Mouse (Mus musculus): ENCODE measurements at regions not wholly inside any gene's neighbourhood (a gene's known extent, or its start where the extent isn't known, plus 50 kb on each side); places are given as distances from the start of the nearest gene placed in this dataset.

DNA sequence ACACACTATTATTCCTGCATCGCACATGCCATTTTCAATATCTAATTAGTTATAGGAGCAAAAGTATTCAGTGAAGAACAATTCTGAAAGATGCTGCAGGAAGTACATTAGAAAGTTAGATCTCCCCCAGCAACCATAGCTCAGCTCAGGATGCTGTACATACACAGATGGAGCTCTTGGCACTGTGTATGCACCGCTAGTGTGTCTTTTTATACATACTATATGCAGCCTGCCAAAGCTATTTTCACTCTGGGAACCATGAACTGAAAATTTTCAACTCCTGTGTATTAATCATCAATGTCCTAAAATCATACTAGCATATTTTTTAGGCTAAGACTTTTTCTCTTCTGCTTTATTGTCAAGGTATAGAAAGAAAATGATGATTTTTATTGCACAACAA lies 944.5 kb downstream of the Fam19a2 start:
- no peaks in the 10 kb centered on the region for H3K27me3 ChIP-seq (ENCODE audit: low read depth, poor library complexity, severe bottlenecking)
- no peak for DNase-seq (ENCODE audit: low spot score)
- H3K4me3 ChIP-seq, result no peak overlapping the region
- no peaks in the 10 kb centered on the region for H3K36me3 ChIP-seq
- no peaks in the 10 kb centered on the region for H3K9me3 ChIP-seq (replicated peaks)
- WGBS, result 95% methylated on average over 2 of the region's 2 CpGs
- H3K27ac ChIP-seq (replicated peaks), result no peak overlapping the region
- no peaks in the 10 kb centered on the region for H3K4me1 ChIP-seq

DNA sequence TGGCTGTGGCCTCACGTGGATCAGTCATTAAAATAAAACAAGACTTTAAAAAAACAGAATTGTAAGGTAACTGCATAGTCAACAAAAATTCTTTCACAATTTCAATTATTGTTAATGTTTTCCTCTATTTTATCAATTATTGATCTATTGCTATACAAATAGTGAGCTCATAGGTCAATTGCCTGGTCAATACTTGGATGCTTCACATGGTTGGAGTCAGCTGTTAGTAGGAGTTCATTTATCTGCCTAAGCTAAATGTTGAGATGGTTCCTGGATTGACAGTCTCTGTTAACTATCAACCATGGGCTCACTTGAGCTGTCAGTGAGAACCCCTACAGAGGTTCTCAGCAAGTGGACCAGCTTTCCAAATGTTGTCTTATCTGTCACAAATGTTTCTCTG lies 955.7 kb downstream of the Fam19a2 start:
- Histone ChIP-seq H3K4me3 (no peak overlapping the region), H3K36me3 (no peaks in the 10 kb centered on the region), H3K4me1 (no peaks in the 10 kb centered on the region), H3K9me3 (replicated peaks) (no peaks in the 10 kb centered on the region), H3K27ac (replicated peaks) (no peak overlapping the region), H3K27me3 (ENCODE audit: low read depth, poor library complexity, severe bottlenecking) (no peaks in the 10 kb centered on the region)
- WGBS, result 82% methylated on average over 1 of the region's 1 CpGs
- DNase-seq (ENCODE audit: low spot score), result no peak

DNA sequence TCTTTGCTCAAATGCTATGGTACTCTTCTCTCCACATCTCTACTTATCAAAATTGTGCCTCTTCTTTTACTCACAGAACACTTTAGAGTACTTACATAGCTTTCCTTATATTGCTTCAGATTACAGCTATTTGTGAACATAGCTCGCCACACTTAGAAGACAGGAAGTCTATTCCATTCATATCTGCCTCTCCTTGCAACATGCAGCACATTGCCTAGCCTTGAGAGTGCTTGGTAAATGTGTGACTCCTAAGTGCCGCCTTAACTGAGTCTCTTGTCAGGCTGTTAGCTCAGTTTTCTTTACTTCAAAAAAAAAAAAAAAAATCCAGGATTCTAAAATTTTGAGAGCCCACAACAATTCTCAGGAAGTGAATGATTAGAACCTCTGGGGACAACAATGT lies 958.3 kb downstream of the Fam19a2 start:
- Histone ChIP-seq H3K27me3 (ENCODE audit: low read depth, poor library complexity, severe bottlenecking) (no peaks in the 10 kb centered on the region), H3K4me3 (no peak overlapping the region), H3K4me1 (no peaks in the 10 kb centered on the region), H3K36me3 (no peaks in the 10 kb centered on the region), H3K27ac (replicated peaks) (no peak overlapping the region), H3K9me3 (replicated peaks) (no peaks in the 10 kb centered on the region)
- no peak for DNase-seq (ENCODE audit: low spot score)
- WGBS, result 74% methylated on average over 2 of the region's 2 CpGs

DNA sequence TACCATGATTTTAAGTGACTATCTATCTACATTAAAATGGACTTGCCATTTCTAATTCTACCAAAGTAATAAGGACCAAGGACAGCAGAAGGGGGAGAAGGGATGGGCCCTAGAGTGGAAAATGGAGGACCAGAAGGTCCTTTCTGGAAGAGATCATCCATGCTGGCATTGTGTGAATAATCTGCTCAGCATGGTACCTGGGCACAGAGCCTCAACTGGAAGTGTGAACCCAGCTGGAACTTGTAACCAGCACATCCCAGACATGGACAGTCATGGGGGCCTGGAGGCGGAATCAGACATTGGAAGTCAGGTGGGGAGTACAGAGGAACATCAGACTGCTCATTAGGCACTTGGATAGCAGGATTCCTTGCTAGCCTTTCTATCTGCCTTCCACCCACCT lies 963.3 kb downstream of the Fam19a2 start:
- no peaks in the 10 kb centered on the region for H3K9me3 ChIP-seq (replicated peaks)
- 96% methylated on average over 1 of the region's 1 CpGs for WGBS
- H3K4me1 ChIP-seq, result no peaks in the 10 kb centered on the region
- no peaks in the 10 kb centered on the region for H3K27me3 ChIP-seq (ENCODE audit: low read depth, poor library complexity, severe bottlenecking)
- no peak overlapping the region for H3K27ac ChIP-seq (replicated peaks)
- H3K36me3 ChIP-seq, result no peaks in the 10 kb centered on the region
- no peak overlapping the region for H3K4me3 ChIP-seq
- DNase-seq (ENCODE audit: low spot score), result no peak

DNA sequence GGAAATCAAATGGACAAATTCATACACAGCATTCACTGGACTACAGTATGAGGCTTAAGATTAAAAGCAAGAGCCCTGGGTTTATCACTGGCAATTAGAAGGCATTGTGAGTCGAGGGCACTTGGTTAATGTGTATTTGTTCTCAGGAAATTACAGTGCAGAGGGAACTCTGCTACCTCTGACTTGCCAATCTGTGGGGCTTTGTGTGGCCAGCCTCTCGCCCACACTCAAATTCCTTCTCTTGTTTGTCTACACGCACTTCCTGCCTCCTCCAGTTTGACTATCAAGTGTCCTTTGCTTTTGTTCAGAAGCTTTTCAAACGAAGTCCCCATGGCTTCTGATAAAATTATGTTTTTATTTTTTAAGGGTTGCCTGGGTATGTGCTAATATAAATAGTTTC lies 985.6 kb downstream of the Fam19a2 start:
- H3K27me3 ChIP-seq (ENCODE audit: low read depth, poor library complexity, severe bottlenecking), result no peaks in the 10 kb centered on the region
- no peaks in the 10 kb centered on the region for H3K36me3 ChIP-seq
- no peaks in the 10 kb centered on the region for H3K9me3 ChIP-seq (replicated peaks)
- no peak overlapping the region for H3K4me3 ChIP-seq
- 57% methylated on average over 4 of the region's 4 CpGs for WGBS
- H3K4me1 ChIP-seq, result no peaks in the 10 kb centered on the region
- no peak overlapping the region for H3K27ac ChIP-seq (replicated peaks)
- DNase-seq (ENCODE audit: low spot score), result no peak

DNA sequence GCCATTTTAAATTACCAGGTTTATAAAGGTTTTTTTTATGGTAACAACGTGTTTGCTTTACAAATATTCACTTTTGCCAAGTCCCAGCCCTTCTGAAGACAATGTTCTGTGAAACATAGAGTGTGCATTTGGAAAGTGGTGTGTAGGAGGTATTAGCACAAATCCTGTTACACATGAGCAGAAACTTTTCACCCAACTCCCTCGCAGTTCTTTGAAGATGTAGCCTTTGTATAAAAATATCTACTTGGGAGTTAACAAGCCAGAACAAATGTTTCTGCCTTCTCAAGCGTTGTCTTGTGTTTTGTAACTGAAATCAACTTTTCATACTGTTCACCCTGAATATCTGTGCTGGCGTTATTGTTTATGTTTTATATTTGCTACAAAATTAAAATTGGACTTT lies 986.2 kb downstream of the Fam19a2 start:
- H3K27me3 ChIP-seq (ENCODE audit: low read depth, poor library complexity, severe bottlenecking), result no peaks in the 10 kb centered on the region
- no peaks in the 10 kb centered on the region for H3K4me1 ChIP-seq
- no peaks in the 10 kb centered on the region for H3K36me3 ChIP-seq
- H3K9me3 ChIP-seq (replicated peaks), result no peaks in the 10 kb centered on the region
- 62% methylated on average over 4 of the region's 4 CpGs for WGBS
- no peak overlapping the region for H3K27ac ChIP-seq (replicated peaks)
- no peak for DNase-seq (ENCODE audit: low spot score)
- H3K4me3 ChIP-seq, result no peak overlapping the region

DNA sequence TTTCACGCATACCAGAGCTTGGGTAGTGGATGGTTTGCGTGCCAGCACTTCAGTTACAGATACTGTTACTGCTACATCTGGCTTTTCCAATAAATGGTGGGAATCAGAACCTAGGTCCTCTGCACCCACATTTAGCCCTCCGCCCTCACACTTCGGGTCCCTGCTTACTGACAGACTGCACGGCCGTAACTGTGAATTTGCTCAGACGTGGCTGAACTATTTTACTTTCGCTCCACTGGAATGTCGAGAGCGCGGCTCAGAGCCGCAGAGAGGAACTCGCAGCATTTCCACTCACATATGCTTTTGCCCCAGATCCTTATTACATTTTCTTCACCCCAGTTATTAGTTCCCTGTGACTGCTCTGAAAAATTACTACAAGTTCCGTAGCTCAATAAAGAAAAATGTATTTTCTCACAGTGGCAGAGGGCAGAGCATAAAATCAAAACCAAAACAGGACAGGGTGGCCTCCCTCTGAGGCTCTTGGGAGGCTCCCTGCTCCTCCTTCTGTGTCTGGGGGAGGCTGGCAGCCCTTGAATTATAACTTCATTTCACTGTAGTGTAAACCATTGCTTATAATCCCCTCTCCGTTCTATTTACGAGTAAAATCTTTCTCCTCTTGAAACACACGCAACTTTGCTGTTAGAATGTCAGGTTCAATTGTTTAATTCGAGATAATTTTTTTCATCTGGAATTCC lies 1024.7 kb downstream of the Fam19a2 start:
- Histone ChIP-seq H3K4me3 (no peak overlapping the region), H3K27ac (replicated peaks) (no peak overlapping the region), H3K9me3 (replicated peaks) (no peaks in the 10 kb centered on the region), H3K27me3 (ENCODE audit: low read depth, poor library complexity, severe bottlenecking) (no peaks in the 10 kb centered on the region), H3K36me3 (no peaks in the 10 kb centered on the region), H3K4me1 (no peaks in the 10 kb centered on the region)
- WGBS, result 84% methylated on average over 18 of the region's 18 CpGs
- DNase-seq (ENCODE audit: low spot score), result no peak

DNA sequence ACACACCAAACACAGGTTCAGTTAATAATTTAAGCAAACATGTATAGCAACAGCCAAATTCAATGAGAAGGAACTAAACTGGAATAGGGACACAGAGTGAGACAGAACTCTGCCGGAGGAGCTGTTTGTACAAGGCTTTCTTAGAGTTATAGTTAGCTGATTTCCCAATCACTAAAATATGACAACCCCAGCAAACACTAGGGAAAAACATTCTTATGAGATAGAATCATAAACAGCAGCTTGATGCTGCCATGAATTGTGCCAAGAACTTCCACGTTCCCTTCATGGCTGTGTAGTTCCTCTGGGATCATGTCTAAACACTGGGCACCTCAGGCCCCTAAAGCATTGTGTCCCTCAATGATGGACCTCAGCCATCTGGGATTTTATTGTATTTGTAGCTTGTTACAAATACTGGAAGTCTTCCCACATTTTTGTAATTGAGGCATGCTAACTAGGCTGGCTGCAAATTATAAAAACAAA lies 1033.4 kb downstream of the Fam19a2 start:
- H3K9me3 ChIP-seq (replicated peaks), result peaks cover 5% of the 10 kb centered on the region; the same call in 1 of the 2 replicates
- WGBS, result 91% methylated on average over 2 of the region's 2 CpGs
- no peak for DNase-seq (ENCODE audit: low spot score)
- H3K27ac ChIP-seq (replicated peaks), result no peak overlapping the region
- no peaks in the 10 kb centered on the region for H3K4me1 ChIP-seq
- H3K36me3 ChIP-seq, result no peaks in the 10 kb centered on the region
- no peaks in the 10 kb centered on the region for H3K27me3 ChIP-seq (ENCODE audit: low read depth, poor library complexity, severe bottlenecking)
- H3K4me3 ChIP-seq, result no peak overlapping the region

DNA sequence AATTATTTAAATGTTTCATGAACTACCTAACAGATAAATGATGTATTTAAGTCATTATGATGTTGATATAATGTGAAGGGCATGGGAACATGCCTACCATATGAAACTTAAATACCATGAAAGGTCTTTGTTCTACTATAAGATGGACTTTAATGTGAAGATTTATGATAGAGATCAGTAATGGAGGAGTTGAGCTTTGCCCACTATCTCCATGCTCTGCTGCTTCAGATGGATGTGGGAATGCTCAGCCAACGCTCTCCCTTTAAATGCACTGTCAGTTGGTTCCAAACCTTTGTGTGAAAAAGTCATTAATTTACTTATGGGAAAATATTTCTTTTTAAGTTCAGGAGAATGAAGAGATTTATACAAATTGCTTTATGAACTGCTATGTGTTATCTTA lies 1040.9 kb downstream of the Fam19a2 start:
- Histone ChIP-seq H3K4me3 (no peak overlapping the region), H3K9me3 (replicated peaks) (no peaks in the 10 kb centered on the region), H3K27ac (replicated peaks) (no peak overlapping the region), H3K27me3 (ENCODE audit: low read depth, poor library complexity, severe bottlenecking) (no peaks in the 10 kb centered on the region), H3K4me1 (no peaks in the 10 kb centered on the region), H3K36me3 (no peaks in the 10 kb centered on the region)
- WGBS, result 91% methylated on average over 1 of the region's 1 CpGs
- DNase-seq (ENCODE audit: low spot score), result no peak

DNA sequence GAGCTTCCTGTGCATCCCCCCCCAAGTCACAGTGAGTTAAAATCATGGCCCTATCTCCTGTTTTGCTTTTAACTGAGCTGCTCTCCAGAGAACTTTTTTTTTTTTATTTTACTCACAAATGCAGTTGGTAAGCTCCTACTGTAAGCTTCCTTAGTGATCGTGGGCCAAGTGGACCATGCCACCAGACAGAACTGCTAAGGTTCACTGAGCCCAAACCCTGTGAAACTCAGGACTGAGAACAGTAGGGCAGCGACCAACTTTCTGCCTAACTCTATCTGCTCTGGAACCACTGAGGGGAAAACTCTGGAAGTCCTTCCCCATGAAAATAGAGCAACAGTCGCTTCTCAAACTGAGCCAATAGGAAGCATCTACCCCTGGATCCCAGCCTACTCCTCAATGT lies 1041.8 kb downstream of the Fam19a2 start:
- H3K27me3 ChIP-seq (ENCODE audit: low read depth, poor library complexity, severe bottlenecking), result no peaks in the 10 kb centered on the region
- no peak overlapping the region for H3K4me3 ChIP-seq
- no peak for DNase-seq (ENCODE audit: low spot score)
- no peaks in the 10 kb centered on the region for H3K9me3 ChIP-seq (replicated peaks)
- no peak overlapping the region for H3K27ac ChIP-seq (replicated peaks)
- no peaks in the 10 kb centered on the region for H3K36me3 ChIP-seq
- WGBS, result 81% methylated on average over 3 of the region's 3 CpGs
- H3K4me1 ChIP-seq, result no peaks in the 10 kb centered on the region

DNA sequence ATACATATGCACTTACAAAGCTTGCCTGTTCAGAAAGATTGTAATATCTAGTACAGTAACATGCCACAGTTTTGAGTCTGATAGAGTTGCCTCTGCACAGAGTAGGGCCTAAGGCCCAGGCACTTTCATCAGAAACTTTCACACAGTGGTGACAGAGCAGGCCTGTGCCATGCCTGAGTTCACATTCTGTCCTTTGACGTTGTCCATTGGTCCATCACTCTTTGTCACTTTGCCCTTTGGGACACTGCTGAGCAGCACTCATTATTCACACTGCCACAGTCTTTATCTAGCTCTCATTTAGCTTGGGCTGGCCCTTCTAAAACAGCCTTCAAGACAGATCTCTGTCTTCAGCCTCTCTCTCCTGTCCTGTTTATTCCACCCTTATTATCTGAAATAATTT lies 1055.0 kb downstream of the Fam19a2 start:
- Histone ChIP-seq H3K27ac (replicated peaks) (no peak overlapping the region), H3K9me3 (replicated peaks) (no peaks in the 10 kb centered on the region), H3K4me1 (peaks cover 7% of the 10 kb centered on the region; the same call in 1 of the 2 replicates), H3K36me3 (no peaks in the 10 kb centered on the region), H3K4me3 (no peak overlapping the region), H3K27me3 (ENCODE audit: low read depth, poor library complexity, severe bottlenecking) (no peaks in the 10 kb centered on the region)
- 30% methylated on average over 1 of the region's 1 CpGs for WGBS
- DNase-seq (ENCODE audit: low spot score), result no peak

DNA sequence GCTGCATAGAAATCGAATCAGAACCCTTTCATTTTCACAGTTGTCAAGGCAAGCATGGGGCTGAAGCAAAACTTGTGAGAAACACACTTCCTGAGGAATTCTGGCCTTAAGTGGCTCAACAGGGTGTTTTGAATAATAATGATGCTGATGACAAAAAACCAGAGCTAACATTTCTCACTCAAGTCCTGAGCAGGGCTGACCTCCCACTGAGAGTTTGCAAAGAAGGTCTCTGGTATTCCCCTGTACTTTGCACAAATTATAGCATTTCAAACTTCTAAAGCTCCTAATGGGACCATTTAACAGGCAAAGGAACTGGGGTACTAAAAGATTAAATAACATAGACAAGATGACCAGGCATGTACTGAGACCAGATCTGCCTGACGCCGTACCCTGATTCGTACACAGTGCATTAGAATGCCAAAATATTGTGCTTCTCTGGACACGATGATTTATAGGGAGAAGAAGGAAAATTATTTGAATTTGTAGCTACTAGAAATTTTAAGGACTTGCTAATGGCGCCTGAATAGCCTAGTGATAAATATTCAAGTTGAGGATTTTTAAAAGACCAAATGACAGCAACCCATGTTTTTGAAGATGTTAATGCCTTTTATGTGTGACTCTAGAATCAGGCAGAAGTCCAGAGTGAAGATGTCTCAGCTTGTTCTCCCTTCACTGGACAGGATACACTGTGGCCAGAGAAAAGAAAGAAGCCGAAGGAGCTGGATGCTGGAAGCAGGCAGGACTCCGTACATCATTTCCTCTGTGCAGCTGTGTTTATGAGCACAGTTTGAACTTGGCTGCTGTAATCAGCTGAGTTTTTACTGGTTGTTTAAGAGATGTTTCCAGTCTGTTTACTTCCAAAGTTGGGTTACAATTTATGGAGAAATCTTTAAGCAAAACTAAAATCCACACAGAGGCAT lies 1056.7 kb downstream of the Fam19a2 start:
- no peak for DNase-seq (ENCODE audit: low spot score)
- no peak overlapping the region for H3K27ac ChIP-seq (replicated peaks)
- 80% methylated on average over 8 of the region's 8 CpGs for whole genome bisulfite sequencing
- H3K27me3 ChIP-seq (ENCODE audit: low read depth, poor library complexity, severe bottlenecking), result no peaks in the 10 kb centered on the region
- H3K36me3 ChIP-seq, result no peaks in the 10 kb centered on the region
- peaks cover 7% of the 10 kb centered on the region; the same call in 1 of the 2 replicates for H3K4me1 ChIP-seq
- H3K9me3 ChIP-seq (replicated peaks), result no peaks in the 10 kb centered on the region
- no peak overlapping the region for H3K4me3 ChIP-seq

DNA sequence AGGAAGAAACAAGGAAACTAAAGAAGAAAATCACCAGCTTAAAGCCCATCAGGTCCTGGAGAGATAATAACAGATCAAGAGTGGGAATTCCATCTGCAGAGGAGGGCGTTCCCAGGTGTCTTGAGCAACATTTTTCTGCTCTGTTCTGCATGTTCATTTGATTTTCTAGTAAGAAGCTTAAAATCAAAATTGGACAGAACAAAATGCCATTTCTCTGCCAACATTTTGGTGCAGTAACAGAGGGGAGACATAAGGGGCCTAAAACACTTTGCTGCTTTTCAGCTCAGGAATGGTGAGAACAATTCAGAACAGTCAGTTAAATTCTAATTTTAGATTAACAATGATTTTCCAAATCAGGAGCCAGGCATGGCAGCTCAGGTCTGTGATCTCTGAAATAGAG lies 1056.8 kb downstream of the Slc16a7 start:
- H3K36me3 ChIP-seq, result no peaks in the 10 kb centered on the region
- no peak for DNase-seq (ENCODE audit: low spot score)
- 76% methylated on average over 1 of the region's 1 CpGs for WGBS
- H3K4me1 ChIP-seq, result no peaks in the 10 kb centered on the region
- no peaks in the 10 kb centered on the region for H3K27me3 ChIP-seq (ENCODE audit: low read depth, poor library complexity, severe bottlenecking)
- H3K4me3 ChIP-seq, result no peak overlapping the region
- H3K27ac ChIP-seq (replicated peaks), result no peak overlapping the region
- no peaks in the 10 kb centered on the region for H3K9me3 ChIP-seq (replicated peaks)
